Mouse (Mus musculus): ENCODE results near the gene Vps53. TPM values are rescaled to one million over a fixed set of nuclear protein-coding genes. Genes with fewer than 3 reads are reported as not detected.

The Vps53 gene
- 17.3 and 19.3 TPM in 2 replicates for polyA plus RNA-seq (2012; rRNA removed; ENCODE audit: low replicate concordance)

GRCm38 (mm10) chr11:76179495-76180145, at the start of gene Vps53, which contains the start of gene Fam57a:
Gene Vps53, minus strand, starts transcription at chr11:76179647.
Gene Fam57a, plus strand, starts transcription at chr11:76179671.

GRCm38 (mm10) chr11:76217390-76217800, 37.9 kb upstream of the Vps53 start, which contains the start of the genes Dbil5 and Gemin4:
Gene Dbil5, plus strand, starts transcription at chr11:76217608.
Gene Gemin4, minus strand, starts transcription at chr11:76217664.

GRCm38 (mm10) chr11:76027139-76028071, 152.0 kb downstream of the Vps53 start, which contains the start of gene Rflnb:
Gene Rflnb, minus strand, starts transcription at chr11:76027782.

GRCm38 (mm10) chr11:75999440-76000155, 179.8 kb downstream of the Vps53 start, which contains the start of gene 1700016K19Rik:
Gene 1700016K19Rik, plus strand, starts transcription at chr11:75999912.

Other genes starting within 250 kb of the Vps53 start
- 8.4 and 20.9 TPM in 2 replicates for gene Rph3al, start 241.2 kb downstream of the Vps53 start, polyA plus RNA-seq (2012; rRNA removed; ENCODE audit: low replicate concordance)
- gene 1700016K19Rik, start 179.7 kb downstream of the Vps53 start, polyA plus RNA-seq (2012; rRNA removed; ENCODE audit: low replicate concordance), result 0.63 and 1.0 TPM in 2 replicates
- gene Rflnb, start 151.9 kb downstream of the Vps53 start, polyA plus RNA-seq (2012; rRNA removed; ENCODE audit: low replicate concordance), result 20.7 and 27.8 TPM in 2 replicates
- 6.0 and 14.5 TPM in 2 replicates for gene Fam57a, start within 50 bp of the Vps53 start, polyA plus RNA-seq (2012; rRNA removed; ENCODE audit: low replicate concordance)
- gene Dbil5, start 38.0 kb upstream of the Vps53 start, polyA plus RNA-seq (2012; rRNA removed; ENCODE audit: low replicate concordance), result 0.20 TPM in 1 of 2 replicates, not detected in the other
- 2.0 and 2.6 TPM in 2 replicates for gene Gemin4, start 38.0 kb upstream of the Vps53 start, polyA plus RNA-seq (2012; rRNA removed; ENCODE audit: low replicate concordance)
- gene Mrm3, start 64.1 kb upstream of the Vps53 start, polyA plus RNA-seq (2012; rRNA removed; ENCODE audit: low replicate concordance), result 2.5 and 3.8 TPM in 2 replicates
- 0.85 and 1.0 TPM in 2 replicates for gene Glod4, start 64.1 kb upstream of the Vps53 start, polyA plus RNA-seq (2012; rRNA removed; ENCODE audit: low replicate concordance)
- gene Nxn, start 219.5 kb upstream of the Vps53 start, polyA plus RNA-seq (2012; rRNA removed; ENCODE audit: low replicate concordance), result 6.9 and 8.3 TPM in 2 replicates
- gene Timm22, start 227.3 kb upstream of the Vps53 start, polyA plus RNA-seq (2012; rRNA removed; ENCODE audit: low replicate concordance), result 5.5 and 6.5 TPM in 2 replicates